Mouse (Mus musculus) B cell, adult 67 days (primary cell): Measurements from ENCODE around the gene Gm39115. TPM values are rescaled to one million over a fixed set of nuclear protein-coding genes. Genes with fewer than 3 reads are reported as not detected.

ENCODE experiments used
- total RNA-seq, 2 experiments: library from RNA; stranded (reverse); gene quantifications; 4 replicates each; pipeline ENCODE4 v1.2.4; 2023

The Gm39115 gene
- total RNA-seq: not detected

GRCm38 (mm10) chr7:142135934-142136333 is at the start of gene Gm39115:
Gm39115 (minus strand) TSS chr7:142136034.

GRCm38 (mm10) chr7:142175905-142176304 is 40.1 kb upstream of the Gm39115 start, which contains the start of gene Krtap5-2:
Krtap5-2 (minus strand) TSS chr7:142176005.

GRCm38 (mm10) chr7:142165639-142166038 is 29.8 kb upstream of the Gm39115 start, which contains the start of gene Gm4553:
Gm4553 (minus strand) TSS chr7:142165739.

GRCm38 (mm10) chr7:142157013-142157412 is 21.2 kb upstream of the Gm39115 start, which contains the start of gene Gm29735:
Gm29735 (minus strand) TSS chr7:142157113.

GRCm38 (mm10) chr7:142144507-142144906 is 8.7 kb upstream of the Gm39115 start, which contains the start of gene Gm45337:
Gm45337 (minus strand) TSS chr7:142144607.

GRCm38 (mm10) chr7:142120629-142121028 is 15.2 kb downstream of the Gm39115 start, which contains the start of gene Gm45618:
Gm45618 (minus strand) TSS chr7:142120729.

GRCm38 (mm10) chr7:142095183-142095931 is 40.5 kb downstream of the Gm39115 start, which contains the start of gene Dusp8:
Dusp8 (minus strand) TSS chr7:142095843.

Other genes starting within 250 kb of the Gm39115 start
- gene Tollip, start 217.5 kb downstream of the Gm39115 start, total RNA-seq: 10 to 100 TPM; 58.6 to 69.0 TPM
- not detected for gene Brsk2, start 186.3 kb downstream of the Gm39115 start, total RNA-seq
- gene Mob2, start 75.0 kb downstream of the Gm39115 start, total RNA-seq: 10 to 100 TPM; 38.2 to 38.6 TPM
- gene Dusp8, start 40.2 kb downstream of the Gm39115 start, total RNA-seq: 1 to 10 TPM in 1 of 2 experiments, under 1 TPM in 1; 0.86 to 1.3 TPM
- not detected for gene Gm45618, start 15.3 kb downstream of the Gm39115 start, total RNA-seq
- gene Gm45337, start 8.6 kb upstream of the Gm39115 start, total RNA-seq: not detected
- gene Gm29735, start 21.1 kb upstream of the Gm39115 start, total RNA-seq: not detected
- not detected for gene Gm4553, start 29.7 kb upstream of the Gm39115 start, total RNA-seq
- not detected for gene Krtap5-2, start 40.0 kb upstream of the Gm39115 start, total RNA-seq
- not detected for gene Gm10153, start 54.4 kb upstream of the Gm39115 start, total RNA-seq
- not detected for gene Krtap5-3, start 65.3 kb upstream of the Gm39115 start, total RNA-seq
- gene Gm7579, start 75.8 kb upstream of the Gm39115 start, total RNA-seq: not detected
- not detected for gene Krtap5-5, start 93.9 kb upstream of the Gm39115 start, total RNA-seq
- gene Gm40460, start 105.0 kb upstream of the Gm39115 start, total RNA-seq: not detected
- gene Gm2431, start 122.3 kb upstream of the Gm39115 start, total RNA-seq: not detected
- not detected for gene Gm4559, start 138.3 kb upstream of the Gm39115 start, total RNA-seq
- not detected for gene Krtap5-1, start 161.1 kb upstream of the Gm39115 start, total RNA-seq
- gene Krtap5-4, start 167.5 kb upstream of the Gm39115 start, total RNA-seq: not detected
- gene Ifitm10, start 237.7 kb upstream of the Gm39115 start, total RNA-seq: under 1 TPM in 1 of 2 experiments, not detected in 1; 0.70 TPM
- gene Gm49369, start 246.6 kb upstream of the Gm39115 start, total RNA-seq: 1 to 10 TPM in 1 of 2 experiments, not detected in 1; 4.8 TPM